Mouse (Mus musculus) liver, embryonic 14.5 days (tissue): ENCODE data around the gene Klk1.

Source experiments
- CTCF ChIP-seq: IDR thresholded peaks from 2 replicates; pipeline ENCODE4 v1.5.1; 2016; ENCODE audit warnings: antibody characterized with exemption, low read depth, control low read depth
- EP300 ChIP-seq: IDR thresholded peaks from 2 replicates; pipeline ENCODE4 v1.6.1; 2016; ENCODE audit warnings: antibody characterized with exemption, low read depth

DNA sequence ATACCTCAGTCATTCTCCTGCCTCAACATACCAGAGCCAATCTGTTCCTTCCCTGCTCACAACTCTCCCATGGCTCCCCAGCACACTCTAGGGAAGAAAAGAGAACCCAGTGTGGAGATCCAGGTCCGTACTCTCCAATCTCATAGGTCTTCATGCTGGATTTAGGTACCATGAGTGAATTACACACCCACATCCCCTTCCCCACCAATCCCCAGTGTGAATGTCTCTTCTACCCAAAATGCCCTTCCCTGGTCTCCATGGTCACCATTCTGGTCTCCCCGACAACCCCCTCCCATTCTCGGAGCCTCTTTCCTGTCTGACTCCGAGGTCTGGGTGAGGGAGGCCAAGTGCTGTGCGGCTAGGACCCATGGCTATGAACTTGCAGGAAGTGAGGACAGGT is 36.0 kb downstream of the Klk1 start, which contains the start of gene Gm15517:
- TF ChIP-seq CTCF, result no peak
- TF ChIP-seq EP300, result no peak
